Mouse (Mus musculus): ENCODE data around the gene D11Wsu47e.

DNA sequence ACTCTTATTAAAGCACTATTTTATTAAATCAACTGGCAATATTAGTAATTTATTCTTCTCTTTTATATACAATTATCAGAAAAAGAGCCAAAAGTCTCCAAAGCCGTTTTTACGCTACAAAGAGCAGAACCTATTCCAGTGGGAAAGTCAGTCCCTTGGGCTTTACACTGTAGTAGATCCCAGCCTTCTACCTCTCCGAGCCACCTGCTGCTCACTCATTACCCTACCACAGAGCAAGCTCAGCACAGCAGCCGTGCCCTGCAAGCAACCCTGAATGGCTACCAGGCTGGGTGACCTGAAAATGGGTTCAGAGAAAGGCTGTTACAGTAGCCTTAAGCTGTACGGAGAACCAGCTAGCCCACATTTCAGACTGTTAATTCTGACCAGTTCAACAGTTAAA lies 9.6 kb upstream of the D11Wsu47e start:
- TF ChIP-seq EP300 (IDR thresholded peaks at IDR 0.05), result no peak
- TF ChIP-seq CTCF (IDR thresholded peaks at IDR 0.05), result no peak
